Mouse (Mus musculus): ENCODE data around the gene Polrmt.

- TF ChIP-seq CTCF (IDR thresholded peaks at IDR 0.05; ENCODE audit: insufficient read depth, low read length): no peak
- TF ChIP-seq POLR2A (IDR thresholded peaks at IDR 0.05; ENCODE audit: borderline replicate concordance, extremely low read depth, low read depth, low read length): no peak
These were observed 30.7 kb upstream of the Polrmt start, which contains the start of gene Fstl3 for GRCm38 (mm10) chr10:79777103-79777531.

Data from lung, adult 2 months (tissue).